Mouse (Mus musculus) liver, adult 2 months (tissue): ENCODE results near the gene Gm11992.

Experiments used
- CTCF ChIP-seq: fragments of 200-500 bp; IDR thresholded peaks from 2 replicates; pipeline ENCODE4 v1.5.1; 2011; ENCODE audit warnings: low read depth, low read length, control low read depth
- POLR2A ChIP-seq: fragments of 200-500 bp; IDR thresholded peaks from 2 replicates; pipeline ENCODE4 v1.6.1; 2011; ENCODE audit warnings: low read length, control low read depth; ENCODE audit not compliant: insufficient read depth; ENCODE audit errors: extremely low read depth

DNA sequence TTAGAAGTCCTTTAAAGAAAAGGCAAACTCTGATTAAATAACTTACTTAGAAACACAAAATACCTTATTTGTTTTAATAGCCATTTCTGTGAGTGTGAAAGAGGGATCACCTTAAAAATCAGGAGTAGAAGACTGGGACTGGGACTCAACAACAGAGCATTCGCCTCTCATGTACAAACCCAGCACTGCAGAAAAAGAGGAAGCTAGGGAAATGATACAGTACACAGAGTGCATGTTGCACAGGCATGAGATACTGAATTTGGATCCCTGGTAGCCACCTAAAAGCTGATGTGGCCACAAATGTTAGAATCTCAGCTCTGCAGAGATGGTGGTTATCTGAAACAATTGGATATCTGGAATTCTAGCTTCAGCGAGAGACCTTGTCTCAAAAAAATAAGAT is 16.9 kb upstream of the Gm11992 start:
- no peak for TF ChIP-seq CTCF
- TF ChIP-seq POLR2A, result no peak
